In genomic region chr3:102735638-102736037, GRCm38 (mm10) we compare ENCODE assay signal across 10 mouse cellular contexts. TPM values are rescaled to one million over a fixed set of nuclear protein-coding genes. Genes with fewer than 3 reads are reported as not detected.
DNase-seq lines count a peak whose midpoint lies in the region; ATAC-seq lines count a peak whose summit lies in the region.
"Had no signal": no experiment of that assay in that cellular context is flagged by ENCODE, and none has a peak within 500 bp of the region (broad histone marks: within the 10 kb centered on the region; RNA-seq: fewer than 3 reads in every experiment).

No protein-coding gene starts in this region.

- H3K27ac ChIP-seq in limb, embryonic 13.5 days = no peak overlapping the region
- H3K27ac ChIP-seq in stomach, embryonic 15.5 days = no peak overlapping the region

- peak overlapping the region; percentile 89 for H3K4me2 ChIP-seq in limb, embryonic 13.5 days (replicated peaks)
- peak overlapping the region; percentile 94 for H3K4me2 ChIP-seq in stomach, embryonic 15.5 days

- H3K9ac ChIP-seq in limb, embryonic 13.5 days = peak overlapping the region; percentile 73
- H3K9ac ChIP-seq in stomach, embryonic 15.5 days = no peak overlapping the region

- peaks cover 3% of the 10 kb centered on the region for H3K36me3 ChIP-seq in megakaryocyte, embryonic 14.5 days (replicated peaks; ENCODE audit: low read length)
- H3K36me3 ChIP-seq in limb, embryonic 13.5 days = no peaks in the 10 kb centered on the region
- H3K36me3 ChIP-seq in stomach, embryonic 15.5 days = no peaks in the 10 kb centered on the region

- no peak for ATAC-seq in megakaryocyte, adult 5-6 weeks (ENCODE audit: poor library complexity, severe bottlenecking)
- no peak for ATAC-seq in limb, embryonic 13.5 days (ENCODE audit: low FRiP score, low read depth)
- no peak for ATAC-seq in stomach, embryonic 15.5 days (ENCODE audit: insufficient read depth, low FRiP score, low read depth)

- WGBS in limb, embryonic 13.5 days = 59% methylated on average over 6 of the region's 6 CpGs
- 63% methylated on average over 6 of the region's 6 CpGs for WGBS in stomach, embryonic 15.5 days

- H3K27me3 ChIP-seq in megakaryocyte, embryonic 14.5 days (replicated peaks) = peaks cover 31% of the 10 kb centered on the region
- no peaks in the 10 kb centered on the region for H3K27me3 ChIP-seq in limb, embryonic 13.5 days
- no peaks in the 10 kb centered on the region for H3K27me3 ChIP-seq in stomach, embryonic 15.5 days (replicated peaks)

- peaks cover 87% of the 10 kb centered on the region for H3K4me1 ChIP-seq in megakaryocyte, embryonic 14.5 days
- H3K4me1 ChIP-seq in limb, embryonic 13.5 days = peaks cover 24% of the 10 kb centered on the region
- peaks cover 5% of the 10 kb centered on the region; the same call in 1 of the 2 replicates for H3K4me1 ChIP-seq in stomach, embryonic 15.5 days

- peak overlapping the region; percentile 96 for H3K4me3 ChIP-seq in megakaryocyte, embryonic 14.5 days (replicated peaks)
- peak overlapping the region; percentile 75 for H3K4me3 ChIP-seq in limb, embryonic 13.5 days
- H3K4me3 ChIP-seq in stomach, embryonic 15.5 days (replicated peaks) = peak overlapping the region; percentile 77

- DNase-seq in cerebellum, adult 11-12 months = peak; percentile 36
- no peak for DNase-seq in cerebellum, adult 18-20 months
- DNase-seq in left cerebral cortex, adult 8-10 months (ENCODE audit: low spot score in 2 of 2) = no peak
- DNase-seq in right cerebral cortex, adult 2 months (ENCODE audit: low spot score in 2 of 2) = no peak
- DNase-seq: right cerebral cortex, postnatal 25 days had no signal

- H3K9me3 ChIP-seq in megakaryocyte, embryonic 14.5 days = no peaks in the 10 kb centered on the region
- no peaks in the 10 kb centered on the region for H3K9me3 ChIP-seq in limb, embryonic 13.5 days
- H3K9me3 ChIP-seq in stomach, embryonic 15.5 days = no peaks in the 10 kb centered on the region

RNA-seq across cellular contexts. Expression of gene Tspan2, which starts 1.3 kb away (rescaled TPM):
- polyA plus RNA-seq in megakaryocyte, embryonic 14.5 days (2012; ENCODE audit: insufficient read depth, low replicate concordance) = 0.21 TPM in 1 of 2 replicates, not detected in the other
- 4.0 and 4.7 TPM in 2 replicates for total RNA-seq in megakaryocyte, adult 5-6 weeks (2015)
- 2.7 and 2.8 TPM in 2 replicates for total RNA-seq in megakaryocyte, adult 5-6 weeks (2017)
- 4.4 and 5.1 TPM in 2 replicates for polyA plus RNA-seq in limb, embryonic 13.5 days (2015; fragmentation: Nextera tagmentation; extraction: Ambion mirVana)
- polyA plus RNA-seq in stomach, embryonic 15.5 days (2015; fragmentation: Nextera tagmentation; extraction: Ambion mirVana) = 19.2 and 20.4 TPM in 2 replicates
- 10 to 100 TPM; 66.3 to 74.3 (median 70.5) TPM for total RNA-seq in left cerebral cortex, adult 8-10 months (2022)

RNA-seq across cellular contexts. Expression of gene Tshb, which starts 46.9 kb away (rescaled TPM):
- not detected in 2 replicates for polyA plus RNA-seq in megakaryocyte, embryonic 14.5 days (2012; ENCODE audit: insufficient read depth, low replicate concordance)
- not detected in 2 replicates for total RNA-seq in megakaryocyte, adult 5-6 weeks (2015)
- not detected in 2 replicates for total RNA-seq in megakaryocyte, adult 5-6 weeks (2017)
- polyA plus RNA-seq in limb, embryonic 13.5 days (2015; fragmentation: Nextera tagmentation; extraction: Ambion mirVana) = 0.08 and 0.09 TPM in 2 replicates
- 0.06 and 0.10 TPM in 2 replicates for polyA plus RNA-seq in stomach, embryonic 15.5 days (2015; fragmentation: Nextera tagmentation; extraction: Ambion mirVana)
- not detected for total RNA-seq in left cerebral cortex, adult 8-10 months (2022)
- total RNA-seq: adrenal gland, postnatal 14 days had no signal
